Mouse (Mus musculus) CH12.LX (cell line): ENCODE results near the gene Cnbp. TPM values are rescaled to one million over a fixed set of nuclear protein-coding genes. Genes with fewer than 3 reads are reported as not detected.

Experiments
- DNase-seq: peaks from one replicate; pipeline ENCODE4 v3.0.0-alpha.2; 2013; ENCODE audit errors: extremely low read depth
- H3K27ac ChIP-seq: 2 replicates; pipeline ENCODE4 v1.5.1; 2012; ENCODE audit warnings: low read depth, mild to moderate bottlenecking, control low read depth, moderate library complexity; ENCODE audit not compliant: insufficient read depth
- H3K27me3 ChIP-seq: replicated peaks from 2 replicates; pipeline ENCODE3; 2012; ENCODE audit warnings: inconsistent platforms
- H3K36me3 ChIP-seq, 2 experiments: replicated peaks in 1 of 2; 2 replicates each; pipeline versions ENCODE3 to v1.6.1; 2012; ENCODE audit warnings: inconsistent platforms in 1 of 2, low read length in 1 of 2, mild to moderate bottlenecking in 1 of 2, mixed read lengths in 1 of 2, moderate library complexity in 1 of 2; ENCODE audit not compliant: control insufficient read depth in 1 of 2, insufficient read depth in 1 of 2
- H3K4me1 ChIP-seq, 2 experiments: 2 replicates each; pipeline ENCODE4 v1.6.1; 2012; ENCODE audit warnings: inconsistent platforms in 1 of 2, moderate library complexity in 1 of 2; ENCODE audit not compliant: insufficient read depth in 2 of 2, control insufficient read depth in 1 of 2
- H3K4me2 ChIP-seq: 2 replicates; pipeline ENCODE4 v1.6.1; 2012; ENCODE audit warnings: low read depth, mild to moderate bottlenecking, control low read depth; ENCODE audit not compliant: poor library complexity, insufficient read depth, severe bottlenecking
- H3K4me3 ChIP-seq, 3 experiments: fragments of 150-350 bp in 1 of 3; sonication (generic) in 1 of 3; replicated peaks in 1 of 3; 2 replicates each; pipeline versions ENCODE3 to v1.5.1; 2011 to 2012; ENCODE audit warnings: low read depth in 2 of 3, low read length in 2 of 3, mild to moderate bottlenecking in 2 of 3, moderate library complexity in 2 of 3, control low read depth in 1 of 3, improper control_type of control experiment in 1 of 3, inconsistent platforms in 1 of 3, mixed read lengths in 1 of 3; ENCODE audit not compliant: poor library complexity in 1 of 3
- H3K79me2 ChIP-seq: replicated peaks from 2 replicates; pipeline ENCODE4 v1.6.1; 2012; ENCODE audit warnings: mild to moderate bottlenecking, moderate library complexity; ENCODE audit not compliant: control insufficient read depth, poor library complexity, insufficient read depth, severe bottlenecking; ENCODE audit errors: extremely low read depth
- H3K9ac ChIP-seq: 2 replicates; pipeline ENCODE4 v1.6.1; 2012; ENCODE audit warnings: low read depth, mild to moderate bottlenecking, control low read depth, moderate library complexity; ENCODE audit not compliant: insufficient read depth
- H3K9me3 ChIP-seq: replicated peaks from 2 replicates; pipeline ENCODE3; 2012; ENCODE audit warnings: low read length, inconsistent platforms, mixed read lengths
- BHLHE40 ChIP-seq: IDR thresholded peaks from 2 replicates; pipeline ENCODE4 v1.6.1; 2011; ENCODE audit warnings: mild to moderate bottlenecking, low read depth, low read length, improper control_type of control experiment
- CHD1 ChIP-seq: IDR thresholded peaks from 2 replicates; pipeline ENCODE4 v1.6.1; 2012; ENCODE audit warnings: low read depth, low read length, improper control_type of control experiment, inconsistent platforms
- CTCF ChIP-seq, 2 experiments: IDR thresholded peaks in 1 of 2; conservative IDR thresholded peaks in 1 of 2; 2 replicates each; pipeline ENCODE4 v1.5.1; 2011 to 2012; ENCODE audit warnings: low read depth in 2 of 2, low read length in 2 of 2, improper control_type of control experiment in 1 of 2, inconsistent platforms in 1 of 2, mild to moderate bottlenecking in 1 of 2, moderate library complexity in 1 of 2
- E2F4 ChIP-seq: IDR thresholded peaks from 2 replicates; pipeline ENCODE4 v1.6.1; 2011; ENCODE audit warnings: low read depth, low read length, improper control_type of control experiment; ENCODE audit not compliant: insufficient replicate concordance
- GABPA ChIP-seq: IDR thresholded peaks from 2 replicates; pipeline ENCODE4 v1.6.1; 2012; ENCODE audit warnings: low read depth, low read length, improper control_type of control experiment, inconsistent platforms; ENCODE audit not compliant: insufficient replicate concordance
- HCFC1 ChIP-seq: IDR thresholded peaks from 2 replicates; pipeline ENCODE4 v1.6.1; 2012; ENCODE audit warnings: low read depth, mild to moderate bottlenecking, inconsistent platforms, low read length, improper control_type of control experiment
- IRF4 ChIP-seq: IDR thresholded peaks from 2 replicates; pipeline ENCODE4 v1.6.1; 2014; ENCODE audit warnings: low read depth, mild to moderate bottlenecking, inconsistent platforms, low read length, improper control_type of control experiment
- JUN ChIP-seq: IDR thresholded peaks from 2 replicates; pipeline ENCODE4 v1.6.1; 2011; ENCODE audit warnings: low read depth, mild to moderate bottlenecking, low read length, improper control_type of control experiment, moderate library complexity; ENCODE audit not compliant: insufficient read depth
- JUND ChIP-seq: conservative IDR thresholded peaks from 2 replicates; pipeline ENCODE4 v1.6.1; 2011; ENCODE audit warnings: low read depth, low read length, improper control_type of control experiment
- MAFK ChIP-seq: IDR thresholded peaks from 2 replicates; pipeline ENCODE4 v1.6.1; 2011; ENCODE audit warnings: low read length, improper control_type of control experiment; ENCODE audit not compliant: insufficient replicate concordance
- MAX ChIP-seq: IDR thresholded peaks from 2 replicates; pipeline ENCODE4 v1.6.1; 2011; ENCODE audit warnings: low read length, improper control_type of control experiment
- MYC ChIP-seq: IDR thresholded peaks from 2 replicates; pipeline ENCODE4 v1.6.1; 2011; ENCODE audit warnings: low read depth, mild to moderate bottlenecking, improper control_type of control experiment, low read length
- NELFE ChIP-seq: IDR thresholded peaks from 2 replicates; pipeline ENCODE4 v1.6.1; 2011; ENCODE audit warnings: low read depth, low read length, improper control_type of control experiment
- NRF1 ChIP-seq: IDR thresholded peaks from 2 replicates; pipeline ENCODE4 v1.6.1; 2014; ENCODE audit warnings: low read depth, mild to moderate bottlenecking, inconsistent platforms, low read length, improper control_type of control experiment, moderate library complexity
- PAX5 ChIP-seq: IDR thresholded peaks from 2 replicates; pipeline ENCODE4 v1.6.1; 2012; ENCODE audit warnings: low read length, inconsistent platforms, mixed read lengths
- POLR2A ChIP-seq: IDR thresholded peaks from 2 replicates; pipeline ENCODE4 v1.6.1; 2011; ENCODE audit warnings: low read depth, mild to moderate bottlenecking, improper control_type of control experiment, low read length
- POLR2AphosphoS2 ChIP-seq: IDR thresholded peaks from 2 replicates; pipeline ENCODE4 v1.6.1; 2011; ENCODE audit warnings: low read depth, low read length, improper control_type of control experiment
- RAD21 ChIP-seq: IDR thresholded peaks from 2 replicates; pipeline ENCODE4 v1.6.1; 2011; ENCODE audit warnings: low read depth, mild to moderate bottlenecking, low read length, improper control_type of control experiment, moderate library complexity
- RCOR1 ChIP-seq: conservative IDR thresholded peaks from 2 replicates; pipeline ENCODE4 v1.6.1; 2012; ENCODE audit warnings: low read depth, mild to moderate bottlenecking, inconsistent platforms, low read length, improper control_type of control experiment
- SIN3A ChIP-seq: IDR thresholded peaks from 2 replicates; pipeline ENCODE4 v1.6.1; 2012; ENCODE audit warnings: low read length, improper control_type of control experiment, inconsistent platforms
- SMC3 ChIP-seq: IDR thresholded peaks from 2 replicates; pipeline ENCODE4 v1.6.1; 2011; ENCODE audit warnings: low read depth, low read length, improper control_type of control experiment
- TCF12 ChIP-seq: IDR thresholded peaks from 2 replicates; pipeline ENCODE4 v1.6.1; 2014; ENCODE audit warnings: low read depth, mild to moderate bottlenecking, inconsistent platforms, low read length, improper control_type of control experiment
- UBTF ChIP-seq: IDR thresholded peaks from 2 replicates; pipeline ENCODE4 v1.6.1; 2012; ENCODE audit warnings: low read depth, mild to moderate bottlenecking, inconsistent platforms, low read length, improper control_type of control experiment, moderate library complexity
- USF2 ChIP-seq: conservative IDR thresholded peaks from 2 replicates; pipeline ENCODE4 v1.6.1; 2011; ENCODE audit warnings: low read depth, low read length, improper control_type of control experiment
- dilution Hi-C: fragments of 300-500 bp; cut with MboI; formaldehyde crosslinking; loops from 2 replicates; pipeline ENCODE4 v1.14.3; 2020; ENCODE audit warnings: low sequenced_read_pairs; ENCODE audit not compliant: extremely low pct_unique_long_range_greater_than_20kb, extremely low pct_ligation_motif_present
- in situ Hi-C: fragments of 300-500 bp; cut with MboI; formaldehyde crosslinking; loops from 3 replicates; pipeline ENCODE4 v1.14.3; 2019; ENCODE audit warnings: low sequenced_read_pairs, low pct_ligation_motif_present, low pct_unique_long_range_greater_than_20kb, mixed read lengths
- polyA plus RNA-seq: library from polyadenylated mRNA; unstranded; fragments of >175 nt; gene quantifications from 2 replicates; pipeline ENCODE4 v1.2.1, GENCODE M21; 2012; ENCODE audit warnings: low read depth; ENCODE audit not compliant: insufficient read length
- total RNA-seq, 2 experiments: library from RNA; depleted of rRNA; stranded (reverse); fragments of 300-350 nt in 1 of 2; fragments of >200 nt in 1 of 2; gene quantifications; 2 replicates each; pipeline ENCODE4 v1.2.3; 2012 to 2014

Cnbp gene
- total and polyA plus RNA-seq, 3 experiments, result 558 to 838 (median 649) TPM

DNA sequence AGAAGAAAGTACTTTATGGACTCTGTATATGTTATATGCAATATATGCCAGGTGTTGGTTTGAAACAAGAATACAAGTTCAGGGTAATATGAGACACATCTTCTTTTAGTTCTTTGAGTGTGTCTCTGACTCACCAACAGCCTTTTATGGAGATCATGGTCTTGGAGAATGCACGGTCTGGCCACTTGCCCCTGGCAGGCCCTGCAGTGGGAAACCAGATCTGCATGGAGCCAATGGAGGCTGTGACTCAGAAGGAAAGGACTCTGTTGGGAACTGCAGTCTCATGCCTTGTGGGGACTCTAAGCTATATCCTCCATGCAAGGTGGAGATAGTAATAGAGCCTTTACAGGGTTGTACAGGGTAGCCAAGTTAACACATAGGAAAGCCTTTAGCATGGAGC, 24.2 kb upstream of the Cnbp start:
- peaks cover 2% of the 10 kb centered on the region for H3K27me3 ChIP-seq
- TF ChIP-seq SMC3 (no peak), NELFE (no peak), CHD1 (no peak), E2F4 (no peak), USF2 (no peak), MYC (no peak)
- dilution Hi-C loops, result no loop called here
- no peak overlapping the region for H3K9ac ChIP-seq
- H3K4me1 ChIP-seq, result peaks cover 7 to 9% of the 10 kb centered on the region in 2 experiments; a peak in 3 of 4 replicates
- H3K79me2 ChIP-seq, result no peaks in the 10 kb centered on the region
- H3K27ac ChIP-seq, result no peak overlapping the region
- no peaks in the 10 kb centered on the region for H3K36me3 ChIP-seq
- DNase-seq, result no peak
- H3K4me3 ChIP-seq, result no peak overlapping the region
- H3K4me2 ChIP-seq, result no peak overlapping the region
- peaks cover 3% of the 10 kb centered on the region for H3K9me3 ChIP-seq
- in situ Hi-C loops, result no loop called here

DNA sequence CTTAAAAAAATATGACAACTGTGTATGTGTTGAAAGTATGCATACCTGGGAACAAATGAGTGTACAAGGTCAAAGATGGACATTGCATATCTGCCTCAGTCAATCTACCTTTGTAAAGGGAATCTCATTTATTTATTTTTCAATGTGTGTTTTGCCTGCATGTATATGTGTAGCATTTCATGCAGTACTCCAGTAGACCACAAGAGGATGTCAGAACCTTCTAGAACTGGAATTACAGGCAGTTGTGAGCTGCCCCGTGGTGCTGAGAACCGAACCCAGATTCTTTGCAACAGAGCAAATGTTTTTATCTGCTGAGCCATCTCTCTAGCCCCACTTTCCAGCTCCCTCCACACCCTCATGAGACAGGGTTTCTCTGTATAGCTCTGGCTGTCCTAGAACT, 23.1 kb upstream of the Cnbp start:
- Histone ChIP-seq H3K4me3 (no peak overlapping the region), H3K4me1 (peaks cover 5 to 11% of the 10 kb centered on the region in 2 experiments), H3K9me3 (peaks cover 3% of the 10 kb centered on the region), H3K27me3 (no peaks in the 10 kb centered on the region), H3K79me2 (no peaks in the 10 kb centered on the region), H3K36me3 (no peaks in the 10 kb centered on the region), H3K9ac (no peak overlapping the region), H3K4me2 (no peak overlapping the region), H3K27ac (no peak overlapping the region)
- no peak for DNase-seq
- in situ Hi-C loops, result no loop called here
- dilution Hi-C loops, result no loop called here
- TF ChIP-seq CTCF (conservative IDR thresholded peaks at IDR 0.05 in 1 of 2, IDR thresholded peaks at IDR 0.05 in 1 of 2; ENCODE audit: low read depth in 2 of 2, low read length in 2 of 2) (peak; percentile 5 to 18; a peak in 1 of 4 replicates), POLR2A (no peak), GABPA (no peak)

DNA sequence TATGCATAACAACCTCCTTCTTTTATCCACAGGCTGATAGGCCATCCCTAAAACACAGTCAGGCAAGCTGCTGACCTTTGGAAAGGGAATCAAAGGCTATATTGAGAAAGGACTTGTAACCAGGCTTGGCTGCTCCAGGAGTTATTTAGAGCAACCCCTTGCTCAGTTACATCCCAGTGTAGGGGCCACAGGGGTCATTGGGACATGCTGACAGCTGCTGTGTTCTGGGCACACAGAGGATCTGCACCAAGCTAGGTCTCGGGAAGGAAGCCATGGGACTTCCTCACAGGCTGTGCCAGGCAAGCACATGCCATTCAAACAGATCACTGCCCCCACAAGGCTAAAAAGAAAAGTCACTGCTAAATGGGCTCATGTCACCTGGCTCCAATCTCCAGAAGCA, 22.2 kb upstream of the Cnbp start:
- dilution Hi-C loops, result no loop called here
- peaks cover 4 to 15% of the 10 kb centered on the region in 2 experiments for H3K4me1 ChIP-seq

More for the DNA sequence above, 22.2 kb upstream of the Cnbp start:
- Histone ChIP-seq H3K9ac (no peak overlapping the region), H3K4me2 (no peak overlapping the region), H3K27me3 (no peaks in the 10 kb centered on the region), H3K36me3 (no peaks in the 10 kb centered on the region), H3K9me3 (peaks cover 3% of the 10 kb centered on the region), H3K79me2 (no peaks in the 10 kb centered on the region), H3K27ac (no peak overlapping the region), H3K4me3 (no peak overlapping the region)
- TF ChIP-seq SMC3 (no peak), POLR2AphosphoS2 (no peak), JUND (no peak), NELFE (no peak), BHLHE40 (no peak), TCF12 (no peak), PAX5 (no peak), RCOR1 (no peak), MAFK (no peak), RAD21 (no peak), NRF1 (no peak), USF2 (no peak), JUN (no peak), UBTF (no peak), MAX (no peak), IRF4 (no peak), HCFC1 (no peak), SIN3A (no peak)
- in situ Hi-C loops, result no loop called here
- DNase-seq, result no peak
